Mouse (Mus musculus) heart, postnatal 0 days (tissue): Measurements from ENCODE around the gene Mapkapk5. TPM values are rescaled to one million over a fixed set of nuclear protein-coding genes. Genes with fewer than 3 reads are reported as not detected.
A peak's percentile ranks its signal among the peaks of the same experiment; 100 is the strongest.

Experiments
- ATAC-seq: fragments of 200-750 bp; cut with Nextera tagmentation; 2 replicates; pipeline ENCODE4 v1.8.0; 2017; ENCODE audit warnings: low read depth, moderate number of reproducible peaks, moderate library complexity; ENCODE audit not compliant: insufficient read depth
- DNase-seq: peaks from one replicate; pipeline ENCODE4 v3.0.0-alpha.2; 2016; ENCODE audit warnings: low spot score
- H3K27ac ChIP-seq: fragments of 300-500 bp; sonication (generic); 2 replicates; pipeline ENCODE4 v1.5.1; 2014; ENCODE audit warnings: low read depth, mild to moderate bottlenecking
- H3K27me3 ChIP-seq: fragments of 300-500 bp; sonication (generic); 2 replicates; pipeline ENCODE4 v1.6.1; 2014; ENCODE audit warnings: low read length, mixed read lengths; ENCODE audit not compliant: control insufficient read depth, insufficient read depth
- H3K36me3 ChIP-seq: fragments of 300-500 bp; sonication (generic); replicated peaks from 2 replicates; pipeline ENCODE4 v1.6.1; 2014; ENCODE audit warnings: low read length, mixed read lengths; ENCODE audit not compliant: control insufficient read depth, insufficient read depth
- H3K4me1 ChIP-seq: fragments of 300-500 bp; sonication (generic); 2 replicates; pipeline ENCODE4 v1.6.1; 2014; ENCODE audit warnings: antibody characterized with exemption; ENCODE audit not compliant: control insufficient read depth, insufficient read depth
- H3K4me2 ChIP-seq: fragments of 300-500 bp; sonication (generic); 2 replicates; pipeline ENCODE4 v1.6.1; 2014; ENCODE audit warnings: low read depth, mild to moderate bottlenecking, low read length, moderate library complexity
- H3K4me3 ChIP-seq: fragments of 300-500 bp; sonication (generic); 2 replicates; pipeline ENCODE4 v1.5.1; 2014; ENCODE audit warnings: low read depth, low read length
- H3K9ac ChIP-seq: fragments of 300-500 bp; sonication (generic); replicated peaks from 2 replicates; pipeline ENCODE4 v1.6.1; 2014; ENCODE audit warnings: low read depth, low read length, mixed read lengths
- H3K9me3 ChIP-seq: fragments of 300-500 bp; sonication (generic); replicated peaks from 2 replicates; pipeline ENCODE4 v1.6.1; 2016; ENCODE audit warnings: low read length; ENCODE audit not compliant: control insufficient read depth
- CTCF ChIP-seq: IDR thresholded peaks from 2 replicates; pipeline ENCODE4 v1.5.1; 2016; ENCODE audit warnings: antibody characterized with exemption, control low read depth, low read depth
- EP300 ChIP-seq: IDR thresholded peaks from 2 replicates; pipeline ENCODE4 v1.6.1; 2016; ENCODE audit warnings: antibody characterized with exemption, low read depth
- WGBS: fragments of 180-500 bp; shearing (Covaris S2); extraction: QIAGEN DNeasy Blood & Tissue Kit; methylation state at CpG from one replicate; pipeline ENCODE4 v1.1.7; 2014; 5-methylcytosine and 5-hydroxymethylcytosine counted together
- polyA plus RNA-seq: library from polyadenylated mRNA; unstranded; fragments of >200 nt; fragmentation: Nextera tagmentation; extraction: Ambion mirVana; gene quantifications from 2 replicates; pipeline ENCODE4 v1.2.1, GENCODE M21; 2015
- total RNA-seq: library from RNA; depleted of rRNA; stranded (reverse); fragments of >200 nt; gene quantifications from 2 replicates; pipeline ENCODE4 v1.2.3, GENCODE M21; 2014; ENCODE audit warnings: low replicate concordance

The Mapkapk5 gene
- total and polyA plus RNA-seq, 2 experiments from 2014 or later = 31.0 to 61.7 TPM

DNA sequence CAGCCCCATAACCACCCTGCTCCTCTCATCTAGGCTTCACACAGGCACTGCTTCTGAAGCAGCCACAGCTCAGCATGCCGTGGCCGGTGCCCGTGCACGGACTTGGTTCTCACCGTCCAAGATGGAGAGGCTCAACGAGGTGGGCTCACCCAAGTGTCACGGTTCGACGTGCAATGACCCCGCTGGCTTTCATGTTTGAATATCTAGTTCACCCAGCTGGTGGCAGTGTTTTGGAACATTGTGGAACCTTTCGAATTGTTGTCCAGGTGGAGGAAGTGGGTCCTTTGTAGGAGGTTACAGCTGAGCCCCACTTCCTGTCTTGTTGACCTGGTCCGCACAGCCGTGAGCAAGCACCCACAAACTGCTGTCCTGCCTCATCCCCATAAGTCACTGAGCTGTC, 28.4 kb upstream of the Mapkapk5 start:
- H3K27me3 ChIP-seq = no peaks in the 10 kb centered on the region
- H3K9ac ChIP-seq = no peak overlapping the region
- ATAC-seq (no peak), DNase-seq (no peak)
- no peaks in the 10 kb centered on the region for H3K4me1 ChIP-seq
- no peak overlapping the region for H3K27ac ChIP-seq
- H3K9me3 ChIP-seq = no peaks in the 10 kb centered on the region
- 79% methylated on average over 13 of the region's 13 CpGs for WGBS
- H3K4me3 ChIP-seq = no peak overlapping the region
- TF ChIP-seq EP300 (no peak), CTCF (no peak)
- no peak overlapping the region for H3K4me2 ChIP-seq
- peaks cover 16% of the 10 kb centered on the region for H3K36me3 ChIP-seq

- Histone ChIP-seq H3K4me2 (no peak overlapping the region), H3K4me1 (no peaks in the 10 kb centered on the region), H3K4me3 (no peak overlapping the region), H3K27ac (no peak overlapping the region), H3K9me3 (no peaks in the 10 kb centered on the region), H3K27me3 (no peaks in the 10 kb centered on the region), H3K9ac (no peak overlapping the region), H3K36me3 (peaks cover 15% of the 10 kb centered on the region)
- no peak for DNase-seq
- no peak for TF ChIP-seq EP300
- no peak for TF ChIP-seq CTCF
- 57% methylated on average over 1 of the region's 1 CpGs for WGBS
- peak; percentile 28; the same call in 1 of the 2 replicates for ATAC-seq
Observed at GRCm38 (mm10) chr5:121570787-121571186, 25.1 kb upstream of the Mapkapk5 start.

DNA sequence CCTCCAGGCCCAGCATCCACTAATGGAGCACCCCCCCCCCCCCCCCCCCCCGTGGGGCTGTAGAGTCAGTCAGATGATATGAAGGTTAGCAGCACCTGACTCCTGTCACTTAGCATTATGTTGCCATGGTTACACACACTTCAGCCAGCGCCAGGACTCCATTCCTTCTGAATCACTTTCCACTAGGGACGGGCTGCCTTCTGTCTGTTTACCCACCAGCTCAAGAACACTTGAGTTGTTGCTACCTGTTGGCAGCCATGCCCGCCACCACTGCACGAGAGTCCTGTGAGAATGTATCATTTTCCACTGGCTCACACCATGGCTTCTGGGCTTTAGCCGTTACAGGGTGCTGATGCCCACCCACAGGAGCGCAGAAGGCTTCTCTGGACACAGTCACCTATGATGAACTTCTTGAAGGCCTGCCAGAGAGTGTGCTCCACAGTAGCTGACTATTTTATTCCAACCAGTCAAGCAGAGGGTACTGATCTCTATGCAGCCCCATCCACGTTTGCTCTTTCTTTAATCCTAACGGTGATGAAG, 24.2 kb upstream of the Mapkapk5 start:
- no peak overlapping the region for H3K4me2 ChIP-seq
- no peak overlapping the region for H3K9ac ChIP-seq
- WGBS = 81% methylated on average over 9 of the region's 9 CpGs
- TF ChIP-seq EP300 (no peak), CTCF (no peak)
- no peak for DNase-seq
- H3K36me3 ChIP-seq = peaks cover 15% of the 10 kb centered on the region
- H3K9me3 ChIP-seq = no peaks in the 10 kb centered on the region
- no peak overlapping the region for H3K27ac ChIP-seq
- no peaks in the 10 kb centered on the region for H3K27me3 ChIP-seq
- no peak overlapping the region for H3K4me3 ChIP-seq
- ATAC-seq = no peak
- no peaks in the 10 kb centered on the region for H3K4me1 ChIP-seq

- H3K27ac ChIP-seq = no peak overlapping the region
- peaks cover 3% of the 10 kb centered on the region for H3K36me3 ChIP-seq
- 88% methylated on average over 16 of the region's 16 CpGs for WGBS
- H3K27me3 ChIP-seq = no peaks in the 10 kb centered on the region
- H3K9me3 ChIP-seq = no peaks in the 10 kb centered on the region
- H3K4me2 ChIP-seq = no peak overlapping the region
- no peak for TF ChIP-seq EP300
- TF ChIP-seq CTCF = no peak
- ATAC-seq (no peak), DNase-seq (no peak)
- H3K4me3 ChIP-seq = no peak overlapping the region
- H3K9ac ChIP-seq = no peak overlapping the region
- no peaks in the 10 kb centered on the region for H3K4me1 ChIP-seq
Observed at GRCm38 (mm10) chr5:121566035-121566681, 20.5 kb upstream of the Mapkapk5 start.

DNA sequence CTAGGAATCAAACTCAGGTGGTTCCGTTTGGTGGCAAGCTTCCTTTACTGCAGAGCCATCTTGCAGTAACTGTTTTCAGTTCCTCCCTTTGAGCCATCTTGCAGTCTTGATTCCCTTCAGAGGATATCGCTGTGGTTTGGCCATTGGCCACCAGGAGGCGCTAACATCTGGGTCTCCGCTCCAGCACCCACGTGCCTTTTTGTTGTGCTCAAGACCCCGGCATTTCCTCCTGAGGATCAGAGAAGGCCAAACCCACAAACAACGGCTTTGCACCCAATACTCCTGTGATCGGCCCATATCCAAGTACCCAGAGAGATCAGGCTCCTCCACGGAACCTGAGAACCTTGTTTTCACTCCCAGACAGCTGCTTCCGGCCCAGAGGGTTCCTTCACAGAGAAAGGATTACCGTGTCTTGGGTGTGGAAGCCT, 18.8 kb upstream of the Mapkapk5 start:
- Histone ChIP-seq H3K36me3 (peaks cover 3% of the 10 kb centered on the region), H3K27ac (no peak overlapping the region), H3K9me3 (no peaks in the 10 kb centered on the region), H3K27me3 (no peaks in the 10 kb centered on the region), H3K4me1 (no peaks in the 10 kb centered on the region), H3K4me2 (peak overlapping the region; percentile 48), H3K9ac (no peak overlapping the region; the same call in 1 of the 2 replicates), H3K4me3 (no peak overlapping the region; the same call in 1 of the 2 replicates)
- ATAC-seq (peak; percentile 55), DNase-seq (peak; percentile 82)
- 5% methylated on average over 11 of the region's 11 CpGs for whole genome bisulfite sequencing
- TF ChIP-seq EP300 (no peak), CTCF (peak; percentile 78)
